Mouse (Mus musculus) CH12F3 (cell line): Measurements from ENCODE around the gene Cln3.

ENCODE experiments used
- in situ Hi-C: fragments of 300-500 bp; cut with MboI; formaldehyde crosslinking; loops from 2 replicates; pipeline ENCODE4 v1.14.3; 2020; ENCODE audit warnings: low sequenced_read_pairs

The Cln3 gene

DNA sequence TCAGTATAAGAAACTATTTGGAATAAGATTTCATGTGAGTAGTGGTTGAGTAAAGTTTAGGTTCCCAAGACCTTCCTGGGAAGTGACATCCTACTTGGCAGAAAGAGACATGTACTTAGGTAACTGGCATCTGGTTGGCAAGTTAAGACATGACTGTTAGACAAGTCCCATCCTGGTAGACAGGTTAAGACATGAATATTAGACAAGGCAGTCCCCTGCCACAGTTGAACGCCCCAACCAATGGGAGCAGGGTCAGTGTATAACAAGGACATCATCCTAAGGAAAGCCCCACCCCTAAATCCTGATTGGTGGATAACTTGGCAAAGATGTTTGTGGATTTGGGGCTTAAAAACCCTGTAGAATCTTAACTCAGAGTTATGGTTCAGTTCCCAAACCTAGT is 52.2 kb downstream of the Cln3 start:
- in situ Hi-C loops = no loop called here

DNA sequence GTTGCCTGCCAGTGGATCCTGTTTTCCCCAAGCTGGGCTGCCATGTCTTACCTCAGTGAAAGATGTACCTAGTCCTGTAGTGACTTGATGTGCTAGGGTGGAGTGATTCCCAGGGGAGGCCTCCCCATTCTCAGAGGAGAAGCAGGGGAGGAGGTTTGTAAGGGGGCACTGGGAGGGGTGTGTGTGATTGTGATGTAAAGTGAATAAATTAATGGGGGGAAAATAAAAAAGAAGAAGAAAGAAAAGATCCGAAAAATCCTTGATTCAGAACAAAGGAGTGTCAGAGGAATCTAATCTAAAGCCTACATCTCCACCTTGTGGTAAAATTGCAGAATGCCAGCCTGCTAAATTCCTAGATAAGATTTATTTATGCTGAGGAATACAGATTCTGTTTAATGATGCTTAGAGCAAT is 57.4 kb downstream of the Cln3 start:
- in situ Hi-C loops = loop anchor here (10.0 kb wide), 1 partner anchor 133 kb away; the partner anchor contains the start of gene Nfatc2ip

DNA sequence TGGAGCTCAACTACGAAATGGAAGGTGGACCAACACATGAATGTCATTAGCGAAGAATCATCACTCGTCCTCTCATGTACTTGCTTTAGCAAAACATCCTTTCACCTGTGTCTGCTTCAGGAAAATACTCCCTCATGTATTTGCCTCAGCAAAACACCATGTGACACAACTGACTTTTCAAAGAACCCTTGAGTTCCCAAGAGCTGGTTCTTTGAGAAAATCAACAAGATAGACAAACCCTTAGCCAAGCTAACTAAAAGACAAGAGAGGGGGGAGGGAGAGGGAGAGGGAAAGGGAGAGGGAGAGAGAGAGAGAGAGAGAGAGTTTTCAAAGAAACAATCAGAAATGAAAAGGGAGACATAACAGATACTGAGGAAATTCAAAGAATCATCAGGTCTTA is 62.3 kb downstream of the Cln3 start:
- in situ Hi-C loops = loop anchor here (10.0 kb wide), 1 partner anchor 129 kb away; the partner anchor contains the start of gene Nfatc2ip
